Mouse (Mus musculus) small intestine, adult 2 months (tissue): ENCODE measurements around the gene Edn3. TPM values are rescaled to one million over a fixed set of nuclear protein-coding genes. Genes with fewer than 3 reads are reported as not detected.

ENCODE experiments used
- H3K27ac ChIP-seq: fragments of 200-500 bp; 2 replicates; pipeline ENCODE4 v1.5.1; 2012; ENCODE audit warnings: low read depth, low read length, control low read depth, inconsistent platforms; ENCODE audit not compliant: insufficient read depth
- H3K27me3 ChIP-seq: fragments of 200-500 bp; 2 replicates; pipeline ENCODE4 v1.6.1; 2012; ENCODE audit warnings: mild to moderate bottlenecking, moderate library complexity, low read length, inconsistent platforms; ENCODE audit not compliant: control insufficient read depth, insufficient read depth
- H3K36me3 ChIP-seq: fragments of 200-500 bp; 2 replicates; pipeline ENCODE4 v1.6.1; 2012; ENCODE audit warnings: mild to moderate bottlenecking, low read length, control low read depth, inconsistent platforms; ENCODE audit not compliant: control insufficient read depth, insufficient read depth
- H3K4me1 ChIP-seq: fragments of 200-500 bp; 2 replicates; pipeline ENCODE4 v1.6.1; 2012; ENCODE audit warnings: low read length, inconsistent platforms, mixed read lengths; ENCODE audit not compliant: control insufficient read depth, insufficient read depth, insufficient read length
- H3K4me3 ChIP-seq: fragments of 200-500 bp; 2 replicates; pipeline ENCODE4 v1.5.1; 2012; ENCODE audit warnings: low read depth, mild to moderate bottlenecking, control low read depth, inconsistent platforms, low read length, moderate library complexity
- CTCF ChIP-seq: fragments of 200-500 bp; IDR thresholded peaks from 2 replicates; pipeline ENCODE4 v1.5.1; 2012; ENCODE audit warnings: low read depth, mild to moderate bottlenecking, control low read depth, inconsistent platforms, low read length, moderate library complexity, mixed read lengths; ENCODE audit not compliant: insufficient replicate concordance, insufficient read length; ENCODE audit errors: extremely low read depth
- POLR2A ChIP-seq: fragments of 200-500 bp; IDR thresholded peaks from 2 replicates; pipeline ENCODE4 v1.6.1; 2012; ENCODE audit warnings: low read depth, mild to moderate bottlenecking, control low read depth, inconsistent platforms, low read length, moderate library complexity
- WGBS: fragments of 180-500 bp; shearing (Covaris S2); methylation state at CpG from one replicate; pipeline ENCODE4 v1.1.7; 2018; 5-methylcytosine and 5-hydroxymethylcytosine counted together
- polyA plus RNA-seq: library from polyadenylated mRNA; depleted of rRNA; stranded (reverse); fragments of >200 nt; gene quantifications from 2 replicates; pipeline ENCODE4 v1.2.3, GENCODE M21; 2012; rRNA removed

Edn3 gene
- polyA plus RNA-seq, 1 experiment = 18.6 TPM

DNA sequence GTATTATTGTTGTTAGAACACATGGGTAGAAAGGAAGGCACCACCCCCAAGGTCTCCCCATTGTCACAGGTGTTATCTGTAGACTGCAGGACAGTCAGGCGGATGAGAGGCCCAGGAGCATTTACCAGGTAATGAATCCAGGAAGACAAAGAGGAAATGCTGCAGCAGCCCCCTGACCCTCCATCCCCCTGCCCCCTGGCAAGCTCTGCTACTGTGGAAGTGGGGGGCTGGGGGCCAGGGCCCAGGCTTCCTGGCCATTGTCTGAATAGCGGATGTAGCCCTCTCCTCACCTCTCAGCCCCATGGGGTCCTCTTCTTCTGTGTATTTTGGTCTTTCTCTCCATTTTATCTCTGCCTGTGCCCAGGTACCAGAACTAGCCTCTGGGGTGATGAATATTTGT is 55.7 kb downstream of the Edn3 start:
- Histone ChIP-seq H3K36me3 (no peaks in the 10 kb centered on the region), H3K27ac (no peak overlapping the region), H3K4me1 (no peaks in the 10 kb centered on the region), H3K27me3 (no peaks in the 10 kb centered on the region), H3K4me3 (no peak overlapping the region)
- no peak for TF ChIP-seq CTCF
- WGBS = 82% methylated on average over 2 of the region's 2 CpGs

DNA sequence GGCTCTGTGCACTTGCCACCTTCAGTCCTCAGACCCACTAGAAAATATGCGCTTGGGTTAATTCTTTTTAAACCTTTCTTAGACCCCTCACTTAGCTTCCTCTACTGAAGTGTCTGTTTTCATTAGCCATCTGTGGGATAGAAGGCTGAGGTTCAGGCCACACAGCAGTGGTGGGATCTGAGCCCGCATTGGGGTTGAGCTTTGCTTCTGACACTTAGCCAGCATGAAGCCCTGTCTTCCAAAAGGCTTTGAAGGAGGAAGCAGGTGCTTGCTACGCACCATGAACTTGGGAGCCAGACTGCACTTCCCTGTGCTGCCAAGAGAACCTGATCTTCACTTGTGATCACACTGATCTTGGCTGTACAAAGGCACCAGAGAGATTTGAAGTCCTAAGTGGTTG is 59.9 kb downstream of the Edn3 start:
- H3K36me3 ChIP-seq = no peaks in the 10 kb centered on the region
- no peak overlapping the region for H3K27ac ChIP-seq
- H3K4me3 ChIP-seq = no peak overlapping the region
- TF ChIP-seq POLR2A (no peak), CTCF (no peak)
- no peaks in the 10 kb centered on the region for H3K4me1 ChIP-seq
- no peaks in the 10 kb centered on the region for H3K27me3 ChIP-seq
- 80% methylated on average over 3 of the region's 3 CpGs for WGBS

- TF ChIP-seq POLR2A = no peak
- TF ChIP-seq CTCF = no peak
- no peaks in the 10 kb centered on the region for H3K27me3 ChIP-seq
- no peaks in the 10 kb centered on the region for H3K36me3 ChIP-seq
- H3K27ac ChIP-seq = no peak overlapping the region
- no peaks in the 10 kb centered on the region for H3K4me1 ChIP-seq
- WGBS = 79% methylated on average over 4 of the region's 4 CpGs
- no peak overlapping the region for H3K4me3 ChIP-seq
Observed at GRCm38 (mm10) chr2:174827829-174828228, 67.4 kb downstream of the Edn3 start.

- Histone ChIP-seq H3K27me3 (no peaks in the 10 kb centered on the region), H3K27ac (no peak overlapping the region), H3K4me3 (no peak overlapping the region), H3K36me3 (no peaks in the 10 kb centered on the region), H3K4me1 (no peaks in the 10 kb centered on the region)
- no peak for TF ChIP-seq POLR2A
- no peak for TF ChIP-seq CTCF
- 43% methylated on average over 5 of the region's 5 CpGs for WGBS
Observed at GRCm38 (mm10) chr2:174833608-174834007, 73.2 kb downstream of the Edn3 start.

Other genes with a start within 250 kb of the Edn3 start
- gene Zfp831, start 117.1 kb upstream of the Edn3 start, polyA plus RNA-seq = 0.20 and 0.41 TPM in 2 replicates
- not detected in 2 replicates for gene Gm14444, start 249.6 kb downstream of the Edn3 start, polyA plus RNA-seq